Mouse (Mus musculus): ENCODE measurements at regions not wholly inside any gene's neighbourhood (a gene's known extent, or its start where the extent isn't known, plus 50 kb on each side); places are given as distances from the start of the nearest gene placed in this dataset.

GRCm38 (mm10) chr14:36819826-36820225 is 148.8 kb downstream of the Ccser2 start:
- no peak overlapping the region for H3K9ac ChIP-seq (replicated peaks)
- no peak overlapping the region for H3K27ac ChIP-seq (replicated peaks)
- H3K4me1 ChIP-seq: no peaks in the 10 kb centered on the region
- no peak overlapping the region for H3K4me3 ChIP-seq (replicated peaks)
- no peak for ATAC-seq (ENCODE audit: low FRiP score)
- 10% methylated on average over 1 of the region's 1 CpGs for WGBS
- no peaks in the 10 kb centered on the region for H3K36me3 ChIP-seq
- no peaks in the 10 kb centered on the region for H3K9me3 ChIP-seq (replicated peaks)
- H3K27me3 ChIP-seq (replicated peaks): no peaks in the 10 kb centered on the region
- H3K4me2 ChIP-seq: no peak overlapping the region

- Histone ChIP-seq H3K9me3 (replicated peaks) (no peaks in the 10 kb centered on the region), H3K4me2 (no peak overlapping the region), H3K27me3 (replicated peaks) (no peaks in the 10 kb centered on the region), H3K36me3 (no peaks in the 10 kb centered on the region), H3K4me1 (no peaks in the 10 kb centered on the region), H3K27ac (replicated peaks) (no peak overlapping the region), H3K4me3 (replicated peaks) (no peak overlapping the region), H3K9ac (replicated peaks) (no peak overlapping the region)
- WGBS: 87% methylated on average over 2 of the region's 3 CpGs
- ATAC-seq (ENCODE audit: low FRiP score): no peak
Measured at GRCm38 (mm10) chr14:36802418-36802817, 166.2 kb downstream of the Ccser2 start.

- 89% methylated on average over 1 of the region's 1 CpGs for WGBS
- Histone ChIP-seq H3K27me3 (replicated peaks) (no peaks in the 10 kb centered on the region), H3K4me1 (no peaks in the 10 kb centered on the region), H3K9me3 (replicated peaks) (no peaks in the 10 kb centered on the region), H3K4me2 (no peak overlapping the region), H3K36me3 (no peaks in the 10 kb centered on the region), H3K27ac (replicated peaks) (no peak overlapping the region), H3K4me3 (replicated peaks) (no peak overlapping the region), H3K9ac (replicated peaks) (no peak overlapping the region)
- no peak for ATAC-seq (ENCODE audit: low FRiP score)
Measured at GRCm38 (mm10) chr14:36799820-36800219, 168.8 kb downstream of the Ccser2 start.

GRCm38 (mm10) chr14:36781882-36782281 is 186.7 kb downstream of the Ccser2 start:
- WGBS: 90% methylated on average over 2 of the region's 2 CpGs
- H3K4me3 ChIP-seq (replicated peaks): no peak overlapping the region
- H3K4me1 ChIP-seq: no peaks in the 10 kb centered on the region
- H3K36me3 ChIP-seq: no peaks in the 10 kb centered on the region
- H3K9ac ChIP-seq (replicated peaks): no peak overlapping the region
- no peaks in the 10 kb centered on the region for H3K9me3 ChIP-seq (replicated peaks)
- H3K4me2 ChIP-seq: no peak overlapping the region
- H3K27ac ChIP-seq (replicated peaks): no peak overlapping the region
- ATAC-seq (ENCODE audit: low FRiP score): no peak
- no peaks in the 10 kb centered on the region for H3K27me3 ChIP-seq (replicated peaks)

- Histone ChIP-seq H3K9me3 (replicated peaks) (no peaks in the 10 kb centered on the region), H3K27me3 (replicated peaks) (no peaks in the 10 kb centered on the region), H3K27ac (replicated peaks) (no peak overlapping the region), H3K4me2 (no peak overlapping the region), H3K4me3 (replicated peaks) (no peak overlapping the region), H3K4me1 (no peaks in the 10 kb centered on the region), H3K36me3 (no peaks in the 10 kb centered on the region), H3K9ac (replicated peaks) (no peak overlapping the region)
- ATAC-seq (ENCODE audit: low FRiP score): peak; percentile 76
- WGBS: 71% methylated on average over 1 of the region's 1 CpGs
Measured at GRCm38 (mm10) chr14:36778956-36779355, 189.6 kb downstream of the Ccser2 start.

- Histone ChIP-seq H3K4me1 (no peaks in the 10 kb centered on the region), H3K9me3 (replicated peaks) (no peaks in the 10 kb centered on the region), H3K4me2 (no peak overlapping the region), H3K36me3 (no peaks in the 10 kb centered on the region), H3K27ac (replicated peaks) (no peak overlapping the region), H3K9ac (replicated peaks) (no peak overlapping the region), H3K27me3 (replicated peaks) (no peaks in the 10 kb centered on the region), H3K4me3 (replicated peaks) (no peak overlapping the region)
- WGBS: 76% methylated on average over 3 of the region's 3 CpGs
- no peak for ATAC-seq (ENCODE audit: low FRiP score)
Measured at GRCm38 (mm10) chr14:36774349-36774748, 194.2 kb downstream of the Ccser2 start.

- WGBS: 91% methylated on average over 4 of the region's 4 CpGs
Measured at GRCm38 (mm10) chr14:36764377-36764776, 204.2 kb downstream of the Ccser2 start.

GRCm38 (mm10) chr14:36756056-36756455 is 212.5 kb downstream of the Ccser2 start:
- Histone ChIP-seq H3K4me2 (no peak overlapping the region), H3K4me3 (replicated peaks) (no peak overlapping the region), H3K27me3 (replicated peaks) (no peaks in the 10 kb centered on the region), H3K4me1 (no peaks in the 10 kb centered on the region), H3K9me3 (replicated peaks) (no peaks in the 10 kb centered on the region), H3K27ac (replicated peaks) (no peak overlapping the region), H3K36me3 (no peaks in the 10 kb centered on the region), H3K9ac (replicated peaks) (no peak overlapping the region)
- WGBS: 85% methylated on average over 6 of the region's 6 CpGs
- no peak for ATAC-seq (ENCODE audit: low FRiP score)

More at GRCm38 (mm10) chr14:36764377-36764776, 204.2 kb downstream of the Ccser2 start:
- ATAC-seq (ENCODE audit: low FRiP score): no peak
- Histone ChIP-seq H3K36me3 (no peaks in the 10 kb centered on the region), H3K9me3 (replicated peaks) (no peaks in the 10 kb centered on the region), H3K4me2 (no peak overlapping the region), H3K4me3 (replicated peaks) (no peak overlapping the region), H3K9ac (replicated peaks) (no peak overlapping the region), H3K27me3 (replicated peaks) (no peaks in the 10 kb centered on the region), H3K4me1 (no peaks in the 10 kb centered on the region), H3K27ac (replicated peaks) (no peak overlapping the region)

GRCm38 (mm10) chr14:36748130-36748883 is 220.3 kb downstream of the Ccser2 start:
- no peak overlapping the region for H3K4me3 ChIP-seq (replicated peaks)
- H3K27ac ChIP-seq (replicated peaks): no peak overlapping the region
- H3K9me3 ChIP-seq (replicated peaks): no peaks in the 10 kb centered on the region; the same call in 1 of the 2 replicates
- H3K9ac ChIP-seq (replicated peaks): no peak overlapping the region
- H3K4me2 ChIP-seq: no peak overlapping the region
- no peak for ATAC-seq (ENCODE audit: low FRiP score)
- no peaks in the 10 kb centered on the region for H3K27me3 ChIP-seq (replicated peaks)
- no peaks in the 10 kb centered on the region for H3K4me1 ChIP-seq
- 93% methylated on average over 6 of the region's 6 CpGs for WGBS
- no peaks in the 10 kb centered on the region for H3K36me3 ChIP-seq

- H3K4me3 ChIP-seq (replicated peaks): no peak overlapping the region
- no peak overlapping the region for H3K9ac ChIP-seq (replicated peaks)
- H3K4me1 ChIP-seq: no peaks in the 10 kb centered on the region
- H3K27ac ChIP-seq (replicated peaks): no peak overlapping the region
- no peaks in the 10 kb centered on the region for H3K9me3 ChIP-seq (replicated peaks)
- H3K27me3 ChIP-seq (replicated peaks): no peaks in the 10 kb centered on the region
- 68% methylated on average over 8 of the region's 8 CpGs for WGBS
- no peak for ATAC-seq (ENCODE audit: low FRiP score)
- H3K36me3 ChIP-seq: no peaks in the 10 kb centered on the region
- no peak overlapping the region for H3K4me2 ChIP-seq
Measured at GRCm38 (mm10) chr14:36731095-36731494, 237.5 kb downstream of the Ccser2 start.

GRCm38 (mm10) chr14:36726092-36726491 is 242.5 kb downstream of the Ccser2 start:
- no peak for ATAC-seq (ENCODE audit: low FRiP score)
- H3K4me2 ChIP-seq: no peak overlapping the region
- no peaks in the 10 kb centered on the region for H3K36me3 ChIP-seq
- 83% methylated on average over 6 of the region's 6 CpGs for WGBS
- no peaks in the 10 kb centered on the region for H3K9me3 ChIP-seq (replicated peaks)
- H3K27me3 ChIP-seq (replicated peaks): no peaks in the 10 kb centered on the region
- H3K9ac ChIP-seq (replicated peaks): no peak overlapping the region
- no peak overlapping the region for H3K27ac ChIP-seq (replicated peaks)
- no peak overlapping the region for H3K4me3 ChIP-seq (replicated peaks)
- H3K4me1 ChIP-seq: no peaks in the 10 kb centered on the region

- no peaks in the 10 kb centered on the region for H3K27me3 ChIP-seq (replicated peaks)
- H3K9me3 ChIP-seq (replicated peaks): no peaks in the 10 kb centered on the region
- WGBS: 92% methylated on average over 2 of the region's 2 CpGs
- no peak overlapping the region for H3K4me2 ChIP-seq
- H3K9ac ChIP-seq (replicated peaks): no peak overlapping the region
- ATAC-seq (ENCODE audit: low FRiP score): no peak
- H3K4me1 ChIP-seq: no peaks in the 10 kb centered on the region
- H3K36me3 ChIP-seq: no peaks in the 10 kb centered on the region
- no peak overlapping the region for H3K27ac ChIP-seq (replicated peaks)
- H3K4me3 ChIP-seq (replicated peaks): no peak overlapping the region
Measured at GRCm38 (mm10) chr14:36715684-36716083, 252.9 kb downstream of the Ccser2 start.
